Mouse (Mus musculus): ENCODE measurements around the gene Atoh8.

DNA sequence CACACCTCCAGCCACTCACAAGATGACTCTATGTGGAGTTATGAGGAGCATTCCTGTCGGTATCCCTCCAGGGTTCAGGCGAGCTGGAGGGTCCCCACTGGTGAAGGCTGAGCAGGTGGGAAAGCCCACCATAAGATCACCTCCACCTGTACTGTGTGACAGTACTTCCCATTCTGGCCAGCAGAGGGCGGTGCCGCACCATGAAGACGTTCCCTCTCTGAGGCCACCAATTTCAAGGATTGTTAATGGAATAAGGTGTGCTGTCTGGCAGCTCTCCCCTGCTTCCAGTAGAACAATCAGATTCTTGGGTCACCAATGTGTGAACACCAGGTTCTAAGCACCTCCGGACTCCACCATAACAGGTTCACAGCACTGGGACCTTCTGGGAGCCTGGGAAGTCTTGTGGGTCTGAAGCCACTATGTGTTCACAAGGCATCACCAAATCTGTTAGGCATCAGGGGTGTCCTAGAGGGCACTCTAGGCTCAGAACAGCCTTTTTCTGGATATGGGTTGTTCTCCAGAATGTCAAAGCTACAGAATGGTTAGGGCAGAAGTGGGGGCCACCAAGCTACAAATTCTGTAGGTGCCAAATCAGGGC is 49.4 kb downstream of the Atoh8 start:
- TF ChIP-seq CTCF (IDR thresholded peaks at IDR 0.05; ENCODE audit: control insufficient read depth, insufficient read depth, low read length), result peak; percentile 99
- no peak for TF ChIP-seq POLR2A (IDR thresholded peaks at IDR 0.05; ENCODE audit: borderline replicate concordance, control insufficient read depth, low read depth, low read length)

All from bone marrow, adult 2 months (tissue).